Mouse (Mus musculus) erythroblast, embryonic 14.5 days (primary cell): ENCODE measurements around the gene Gnb3.

Experiments
- GATA1 ChIP-seq: IDR thresholded peaks from 2 replicates; pipeline ENCODE4 v1.6.1; 2012; ENCODE audit warnings: low read length, inconsistent platforms, mixed read lengths
- TAL1 ChIP-seq: IDR thresholded peaks from 3 replicates; pipeline ENCODE4 v1.6.1; 2012; ENCODE audit warnings: low read length, inconsistent platforms, mixed read lengths

GRCm38 (mm10) chr6:124809775-124810538, 30.1 kb downstream of the Gnb3 start:
- no peak for TF ChIP-seq GATA1
- TF ChIP-seq TAL1 = no peak
